Mouse (Mus musculus) right cerebral cortex, adult 18-20 months (tissue): ENCODE measurements around the gene Abhd17a.
A peak's percentile ranks its signal among the peaks of the same experiment; 100 is the strongest.

Experiments used
- DNase-seq: peaks from one replicate; pipeline ENCODE4 v3.0.0; 2022; ENCODE audit warnings: mixed read lengths

Gene Abhd17a

DNA sequence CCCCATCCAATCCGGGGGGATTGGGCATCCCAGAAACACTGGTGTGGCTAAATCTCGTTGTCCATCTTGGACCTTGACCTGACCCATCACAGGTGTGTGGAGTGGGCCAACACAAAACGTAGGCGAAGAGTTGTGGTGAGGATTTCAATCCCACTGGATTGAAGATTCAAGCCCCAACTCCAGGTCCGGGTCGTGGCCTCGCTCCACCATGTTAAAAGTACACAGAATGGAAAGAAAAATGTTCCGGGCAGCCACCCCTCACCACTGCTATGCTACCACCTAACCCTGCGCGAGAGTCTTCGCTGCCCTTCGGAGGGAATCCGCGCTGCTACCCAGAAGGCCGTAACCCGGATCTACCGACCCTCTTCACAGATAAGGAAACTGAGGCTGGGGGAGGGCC is 14.2 kb downstream of the Abhd17a start:
- no peak for DNase-seq

DNA sequence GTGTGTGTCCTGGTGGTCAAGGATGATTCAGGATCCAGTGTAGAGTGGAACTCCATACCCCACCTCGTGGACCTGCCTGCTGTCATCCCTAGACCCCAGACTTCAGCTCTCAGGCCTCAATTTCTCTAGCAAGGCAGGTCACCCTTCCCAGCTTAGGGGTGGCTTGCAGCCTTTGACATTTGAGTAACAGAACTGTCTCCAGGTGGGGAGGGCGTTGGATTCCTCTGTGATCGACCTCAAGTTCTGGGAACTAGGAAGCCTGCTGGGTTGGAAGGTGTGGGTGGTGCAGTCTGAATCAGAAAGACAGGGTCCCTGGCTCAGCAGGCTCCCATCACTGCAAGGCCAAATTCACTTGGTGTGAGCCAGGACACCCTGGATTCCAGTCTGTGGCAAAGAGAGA is 15.2 kb downstream of the Abhd17a start:
- DNase-seq, result no peak

DNA sequence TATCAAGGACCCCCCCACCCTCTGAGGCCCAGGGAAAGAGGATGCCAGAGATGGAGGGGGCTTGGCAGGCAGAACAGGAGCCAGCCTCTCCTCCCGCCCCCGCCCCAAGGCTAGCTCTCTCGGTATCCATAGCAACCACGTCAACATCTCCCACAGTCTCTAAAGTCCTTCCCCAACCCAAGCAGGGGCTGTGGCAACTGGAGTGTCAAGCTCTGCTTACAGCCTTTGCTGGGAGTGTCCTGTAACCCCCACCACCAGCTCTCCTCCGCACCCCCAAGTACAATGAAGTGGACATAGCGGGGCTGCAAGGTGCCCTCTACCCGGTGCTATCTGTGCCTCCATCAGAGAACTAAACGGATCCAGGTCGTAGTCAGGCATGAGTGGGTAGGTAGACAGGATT is 16.2 kb downstream of the Abhd17a start:
- DNase-seq, result peak; percentile 76

DNA sequence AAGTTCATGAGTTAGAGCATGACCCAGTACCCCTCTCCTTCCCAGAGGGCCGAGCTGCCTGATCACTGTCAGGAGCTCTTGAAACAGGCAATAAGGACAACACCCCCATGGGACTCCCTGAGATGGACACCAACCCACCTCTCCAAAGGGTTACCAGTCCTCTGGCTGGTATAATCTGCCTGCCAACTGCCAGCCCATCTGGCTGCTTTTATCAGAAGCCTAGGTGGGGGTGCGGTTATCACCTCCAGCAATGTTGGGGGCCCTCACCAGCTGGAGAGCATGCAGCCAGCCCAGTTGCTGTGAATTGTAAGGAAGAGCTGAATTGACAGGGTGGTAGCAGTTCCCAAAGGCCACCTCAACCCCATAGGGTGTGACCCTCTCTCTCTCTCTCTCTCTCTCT is 17.7 kb downstream of the Abhd17a start:
- DNase-seq, result no peak

DNA sequence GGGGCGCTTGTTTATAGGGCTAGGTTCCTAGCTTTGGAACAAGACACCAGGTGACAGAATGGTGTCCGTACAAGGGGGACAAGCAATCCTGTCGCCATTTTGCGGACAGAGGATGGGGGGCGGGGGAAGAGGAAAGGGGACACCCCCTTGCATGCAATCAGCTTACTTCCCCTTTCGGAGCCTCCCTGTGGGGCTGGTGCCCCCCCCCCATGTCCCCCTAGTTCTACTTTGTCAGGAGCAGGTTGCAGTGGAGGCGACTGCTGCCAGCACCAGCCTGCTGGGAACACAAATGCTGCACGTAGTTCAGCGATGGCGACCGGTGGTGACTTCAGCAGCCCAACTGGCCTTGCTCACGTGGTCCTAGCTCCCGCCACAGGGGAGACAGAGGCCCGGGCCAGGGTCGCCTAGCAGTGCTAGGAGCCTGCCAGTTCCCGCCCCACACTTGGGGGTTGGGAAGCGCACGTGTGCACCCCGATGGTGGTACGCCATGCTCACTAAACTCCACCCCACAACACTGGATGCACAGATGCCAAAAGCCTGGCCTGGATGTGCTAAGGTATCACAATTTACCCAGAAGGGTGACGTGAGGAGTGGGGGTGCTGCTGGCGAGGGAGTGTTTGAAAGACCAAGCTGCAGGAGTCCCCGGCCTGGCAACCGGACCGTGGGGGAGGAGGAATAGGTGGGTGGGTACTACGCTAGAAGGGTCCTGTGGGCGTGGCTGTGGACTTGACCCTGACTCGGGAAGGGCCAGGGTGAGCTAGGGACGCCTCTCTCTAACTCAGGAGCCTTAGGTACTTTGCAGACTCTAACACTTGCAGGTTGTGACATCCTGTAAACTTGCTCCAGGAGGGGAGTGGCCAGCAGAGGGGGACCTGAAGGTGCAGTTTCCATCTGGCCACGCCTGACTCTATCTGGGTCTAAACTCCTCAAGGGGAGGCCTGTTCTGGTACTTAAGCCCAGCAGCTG is 19.0 kb downstream of the Abhd17a start:
- DNase-seq, result no peak

DNA sequence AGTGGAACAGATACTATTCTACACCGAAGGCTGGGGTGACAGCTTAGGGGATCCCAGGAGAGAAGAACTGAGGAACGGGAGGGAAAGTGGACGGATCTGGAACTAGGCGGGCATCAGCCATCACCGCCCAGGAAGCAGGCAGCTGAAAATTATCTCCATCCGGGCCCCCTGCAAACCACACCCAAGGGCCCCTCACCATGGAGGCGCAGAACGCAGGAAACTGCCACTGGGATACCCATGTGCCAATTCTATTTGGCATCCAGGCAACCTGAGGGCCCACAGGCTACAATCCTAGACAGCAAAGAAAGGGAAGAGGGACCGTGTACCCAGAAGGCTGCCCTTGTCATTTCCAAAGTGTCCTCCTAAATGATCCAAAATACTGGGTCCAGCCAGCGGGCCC is 19.7 kb downstream of the Abhd17a start:
- no peak for DNase-seq

DNA sequence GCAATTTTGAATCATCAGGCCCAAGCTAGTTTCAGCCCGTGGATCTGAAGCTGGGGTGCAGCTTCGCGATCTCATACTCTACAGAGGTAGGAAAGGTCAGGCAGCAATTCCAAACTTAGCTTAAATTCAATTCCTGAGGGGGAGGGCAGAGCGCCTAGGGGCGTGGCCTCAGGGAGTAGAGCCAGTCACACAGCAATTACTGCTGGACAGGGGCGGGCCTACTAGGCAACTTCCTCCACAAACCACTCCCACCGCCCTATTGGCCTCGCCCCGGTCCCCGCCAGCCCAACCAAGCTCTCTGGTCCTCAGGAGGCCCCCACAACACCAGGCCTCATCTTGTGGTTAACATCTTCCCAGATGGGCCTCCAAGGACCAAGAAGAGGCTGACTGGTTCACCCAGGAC is 20.5 kb downstream of the Abhd17a start:
- no peak for DNase-seq

DNA sequence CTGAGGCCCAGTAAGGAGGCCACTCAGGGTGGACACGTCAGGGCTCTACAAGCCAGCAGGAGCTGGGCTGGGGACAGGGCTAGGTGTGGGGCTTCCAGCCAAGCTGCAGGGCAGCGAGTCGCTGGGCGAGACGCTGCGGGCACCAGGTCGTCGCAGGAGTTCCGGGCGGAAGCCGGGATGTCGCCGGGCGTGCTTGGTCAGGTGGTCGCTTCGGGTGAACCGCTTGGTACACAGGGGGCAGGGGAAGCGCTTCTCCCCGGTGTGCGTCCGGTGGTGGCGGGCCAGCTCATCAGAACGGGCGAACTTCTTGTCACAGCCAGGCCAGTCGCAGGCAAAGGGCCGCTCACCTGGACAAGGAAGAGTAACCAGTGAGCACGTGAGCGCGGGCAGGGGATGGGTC is 21.3 kb downstream of the Abhd17a start:
- DNase-seq, result no peak

DNA sequence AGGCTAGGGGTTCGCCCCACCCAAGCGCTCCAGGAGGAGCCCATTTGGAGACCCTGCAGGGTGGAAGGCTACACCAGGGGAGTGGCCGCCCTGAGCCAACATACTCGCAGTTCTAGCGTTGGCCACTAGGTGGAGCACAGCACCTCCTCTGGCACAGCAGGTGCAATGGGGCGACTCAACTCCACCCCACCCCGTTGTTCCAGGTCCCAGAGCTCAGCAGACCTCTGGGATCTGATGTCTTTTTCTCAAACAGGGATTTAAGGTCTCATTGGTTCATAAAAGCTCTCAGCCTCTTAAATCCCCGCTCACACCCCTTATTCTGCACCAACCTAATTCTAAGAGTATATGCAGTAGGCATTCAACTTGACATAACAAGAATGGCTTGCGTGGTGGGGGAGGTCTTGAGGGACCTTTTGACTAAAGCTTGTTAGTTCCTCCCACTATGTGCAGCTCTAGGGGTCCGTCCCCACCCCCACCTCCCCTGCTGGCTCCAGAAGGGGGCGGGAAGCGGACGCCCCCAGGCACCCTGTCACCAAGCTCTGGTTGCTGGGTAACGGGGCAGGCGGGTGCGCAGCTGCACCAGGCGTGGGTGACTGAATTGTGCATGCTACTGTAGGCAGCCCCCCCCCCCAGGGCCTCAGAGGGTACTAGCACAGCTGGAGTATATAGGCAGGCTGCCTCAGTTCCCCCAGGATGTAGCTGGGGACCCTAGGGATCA is 23.6 kb downstream of the Abhd17a start:
- peak; percentile 89 for DNase-seq

DNA sequence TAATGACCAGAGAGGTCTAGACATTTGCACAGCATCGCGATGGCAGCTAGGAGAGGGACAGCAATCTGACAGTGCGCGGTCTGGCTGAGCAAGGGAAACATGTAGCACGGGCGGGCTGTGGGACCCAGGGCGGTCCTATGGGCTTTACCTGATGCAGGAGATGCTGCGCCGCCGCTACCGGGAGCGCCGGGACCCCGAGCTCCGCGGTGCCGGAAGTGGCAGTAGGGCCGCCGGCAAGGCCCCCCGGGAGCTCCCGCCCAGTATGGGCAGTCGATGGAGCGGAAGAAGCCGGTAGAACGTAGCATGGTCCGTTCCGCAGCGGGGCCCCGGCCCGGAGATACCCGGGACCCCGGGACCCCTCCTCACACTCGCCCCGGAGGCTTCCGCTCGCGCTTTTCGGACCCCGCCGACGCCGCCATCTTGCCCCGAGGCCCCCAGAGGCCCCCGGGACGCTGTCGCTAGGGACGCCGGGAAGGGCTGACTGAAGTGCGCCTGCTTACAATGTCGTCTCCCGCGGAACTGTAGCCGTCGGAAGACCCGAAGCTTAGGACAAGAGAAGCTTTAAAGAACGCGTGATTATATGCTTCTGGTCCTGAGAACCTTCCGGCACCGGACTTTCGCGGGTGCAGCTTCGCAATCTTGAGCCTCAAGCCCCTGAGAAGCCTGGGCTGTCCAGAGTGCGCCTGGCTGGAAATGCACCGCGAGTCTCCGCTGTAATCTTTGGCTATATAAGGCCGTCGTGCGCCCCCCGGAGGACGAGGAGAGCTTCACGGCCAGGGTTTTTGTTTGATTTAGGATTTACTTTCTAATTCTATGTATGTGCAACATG is 28.8 kb downstream of the Abhd17a start, which contains the start of gene Rexo1:
Gene Rexo1 (minus strand): TSS at position 445 of the 829 bp plus-strand sequence.
- DNase-seq, result peak; percentile 94

DNA sequence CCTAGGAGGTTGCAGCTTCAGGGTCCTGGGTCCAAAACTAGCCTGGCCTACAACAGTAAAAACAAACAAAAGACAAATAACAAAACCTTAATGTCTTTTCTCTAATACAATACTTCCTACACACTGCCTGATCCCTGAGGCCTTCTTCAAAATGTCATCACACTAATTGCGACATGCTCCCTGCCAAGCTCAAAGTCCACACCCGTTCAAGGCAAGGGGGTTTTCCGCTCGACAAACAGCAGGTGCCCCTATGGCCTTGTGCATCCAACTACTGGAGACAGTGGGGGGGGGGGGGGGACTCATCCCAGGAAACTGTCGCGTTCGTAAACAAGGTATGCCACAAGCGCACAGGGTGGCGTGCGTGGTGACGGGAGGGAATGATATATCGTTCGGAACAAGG is 29.5 kb downstream of the Abhd17a start:
- DNase-seq, result no peak

DNA sequence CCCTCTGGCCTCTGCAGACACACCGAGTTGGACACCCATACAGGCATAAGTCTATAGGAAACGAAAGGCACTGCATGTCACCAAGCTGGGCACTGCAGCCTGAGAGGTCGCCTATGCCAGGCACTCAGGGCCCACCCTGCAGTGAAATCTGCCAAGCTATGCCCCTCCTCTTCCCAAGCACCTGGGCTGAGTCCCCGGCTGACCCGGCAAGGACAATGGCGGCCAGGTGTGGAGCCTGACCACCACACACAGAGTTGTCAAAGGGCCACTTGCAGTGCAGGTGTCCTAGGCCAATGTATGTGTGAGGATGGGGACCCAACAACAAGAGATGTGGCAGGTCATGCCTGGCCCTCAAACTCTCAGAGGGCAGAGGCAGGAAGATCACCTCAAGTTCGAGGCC is 30.7 kb downstream of the Abhd17a start:
- DNase-seq, result no peak

DNA sequence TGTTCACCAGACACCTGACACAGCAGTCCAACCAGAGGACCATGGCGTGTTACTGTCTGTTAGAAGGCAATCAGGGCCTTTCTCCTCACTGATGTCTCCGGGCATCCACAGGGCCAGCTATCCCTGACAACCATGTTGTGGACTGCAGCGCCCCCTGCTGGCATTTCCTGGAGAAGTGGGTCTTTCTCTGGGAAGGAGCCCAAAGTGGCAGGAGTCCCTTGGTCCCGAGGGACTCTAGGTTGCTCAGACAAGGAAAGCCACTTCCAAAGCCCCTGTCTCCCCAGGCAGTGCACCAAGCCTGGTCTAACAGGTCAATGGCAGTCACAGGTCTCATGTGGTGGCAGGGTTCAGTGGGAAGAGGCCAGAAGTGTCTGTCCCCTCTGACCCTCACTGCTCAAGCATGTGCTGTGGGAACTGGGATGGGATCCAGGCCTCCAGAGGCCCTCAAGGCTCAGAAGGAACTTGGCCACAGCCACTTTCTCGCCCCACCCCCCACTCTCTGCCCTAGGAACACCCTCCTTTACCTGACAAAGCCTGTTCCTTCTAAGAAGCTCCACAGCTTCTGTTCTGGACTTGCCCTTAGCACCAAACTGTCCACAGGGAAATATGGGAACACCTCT is 32.7 kb downstream of the Abhd17a start:
- DNase-seq, result peak; percentile 53

DNA sequence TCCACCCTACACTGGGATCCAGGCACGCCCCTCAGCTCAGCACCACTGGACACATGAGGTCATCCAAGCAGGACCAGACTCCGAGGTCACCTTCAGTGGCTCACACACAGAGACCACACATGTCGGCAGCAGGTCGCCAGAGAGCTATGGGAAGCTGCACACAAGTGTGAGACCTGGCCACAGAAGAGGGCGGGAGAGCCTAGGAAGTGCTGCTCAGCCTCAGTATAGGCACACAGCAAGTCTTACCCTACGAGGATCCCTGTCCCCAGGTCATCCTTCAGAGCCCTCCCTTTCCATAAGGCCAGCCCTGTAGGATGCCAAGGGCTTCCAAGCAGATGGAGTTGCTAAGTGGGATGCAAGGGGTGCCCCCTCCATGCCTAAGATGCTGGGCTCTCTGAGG is 36.1 kb downstream of the Abhd17a start:
- DNase-seq, result no peak

DNA sequence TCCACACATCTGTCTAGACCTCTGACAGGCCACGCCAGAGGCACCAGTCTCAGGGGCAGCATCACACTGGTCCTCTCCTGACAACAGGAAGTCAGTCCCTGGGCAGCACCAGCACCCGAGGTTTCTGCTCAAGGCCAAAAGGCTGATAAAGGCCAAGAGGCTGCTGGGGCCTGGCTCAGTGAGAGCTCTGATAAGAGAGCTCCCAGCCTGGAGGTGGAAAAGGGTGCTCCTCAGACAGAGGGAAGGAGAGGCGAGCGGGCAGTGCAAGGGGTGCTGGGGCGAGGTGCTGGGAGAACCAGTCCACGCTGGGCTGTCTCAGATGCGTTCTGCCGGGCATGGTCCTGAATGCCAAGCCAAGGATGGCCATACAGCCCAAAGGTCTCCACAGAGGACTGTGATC is 36.6 kb downstream of the Abhd17a start:
- DNase-seq, result no peak

DNA sequence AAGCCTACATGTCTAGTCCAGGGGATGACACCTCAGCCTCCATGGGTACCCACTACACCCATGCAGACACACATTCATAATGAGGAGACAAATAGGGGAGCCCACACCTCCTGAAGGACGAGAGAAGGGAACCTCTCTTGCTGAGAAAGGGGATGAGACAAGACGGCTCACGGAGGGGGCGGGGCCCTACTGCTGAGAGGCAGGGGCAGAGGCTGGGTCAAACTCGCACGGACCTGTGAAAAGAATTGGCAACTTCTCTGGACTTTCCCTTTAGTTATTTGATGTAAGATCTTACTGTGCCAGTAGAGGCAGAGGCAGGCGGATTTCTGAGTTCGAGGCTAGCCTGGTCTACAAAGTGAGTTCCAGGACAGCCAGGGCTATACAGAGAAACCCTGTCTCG is 37.8 kb downstream of the Abhd17a start:
- no peak for DNase-seq

DNA sequence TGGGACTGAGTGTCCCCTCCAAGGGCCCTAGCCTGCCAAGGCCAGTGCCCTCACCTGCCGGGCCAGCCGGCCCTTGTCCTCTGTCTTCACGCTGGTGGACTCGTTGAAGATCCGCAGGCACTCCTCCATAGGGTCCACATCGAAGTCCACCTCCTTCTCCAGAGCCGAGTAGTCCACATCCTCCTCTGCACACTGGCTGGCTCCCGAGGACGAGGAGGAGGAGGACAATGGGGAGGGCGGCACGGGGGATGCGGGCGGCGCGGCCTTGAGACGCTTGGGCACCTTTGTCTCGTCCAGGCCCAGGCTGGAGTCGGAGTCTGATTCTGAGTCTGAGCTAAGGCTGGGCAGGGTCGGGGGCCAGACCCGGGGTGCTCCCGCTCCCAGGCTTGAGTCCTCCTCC is 40.9 kb downstream of the Abhd17a start:
- DNase-seq, result no peak

DNA sequence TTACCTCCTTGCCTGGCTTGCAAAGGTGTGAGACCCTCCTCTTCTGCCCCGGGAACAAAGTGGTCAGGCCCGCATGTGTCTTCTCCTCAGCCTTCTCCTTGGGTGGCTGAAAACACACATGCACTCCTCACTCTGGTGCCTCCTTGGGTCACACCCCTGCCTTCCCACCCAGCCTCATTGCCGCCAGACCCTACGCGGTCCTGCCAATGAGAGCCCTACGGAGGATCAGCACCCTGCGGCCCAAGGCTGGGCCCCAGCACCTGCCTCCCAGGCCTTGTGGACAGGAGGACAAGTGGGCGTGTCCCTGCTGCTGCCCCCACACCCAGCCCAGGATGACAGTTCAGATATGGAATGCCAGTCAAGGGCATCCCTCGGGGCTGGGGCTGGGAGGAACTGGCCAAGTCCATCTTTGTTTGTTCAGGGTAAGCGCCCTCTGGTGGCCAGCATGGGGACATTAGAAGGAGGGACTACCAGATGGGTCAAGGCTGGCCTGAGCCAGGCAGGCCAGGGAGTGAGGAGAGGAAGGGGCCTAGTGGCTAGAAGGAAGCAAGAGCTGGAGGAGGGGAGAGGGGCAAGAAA is 41.6 kb downstream of the Abhd17a start:
- DNase-seq, result no peak

DNA sequence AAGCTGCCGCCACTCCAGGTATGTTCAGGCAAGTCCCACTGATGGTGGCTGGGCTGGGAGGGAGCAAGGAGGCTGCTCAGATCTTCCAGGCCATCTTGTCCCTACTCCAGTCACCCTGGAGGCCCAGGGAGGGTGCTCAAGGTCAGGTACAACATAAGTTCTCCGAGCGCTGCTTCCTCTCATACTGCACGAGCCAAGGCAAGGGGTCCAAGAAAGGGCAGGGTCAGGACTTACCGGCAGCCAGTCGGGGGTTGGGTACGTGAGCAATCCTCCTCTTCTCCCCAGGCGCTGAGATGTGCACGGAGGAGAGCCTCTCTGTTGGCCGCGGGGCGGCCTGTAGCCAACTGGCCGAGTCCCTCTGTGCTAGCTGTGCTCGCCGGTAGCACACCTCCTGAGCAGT is 42.6 kb downstream of the Abhd17a start:
- DNase-seq, result no peak

DNA sequence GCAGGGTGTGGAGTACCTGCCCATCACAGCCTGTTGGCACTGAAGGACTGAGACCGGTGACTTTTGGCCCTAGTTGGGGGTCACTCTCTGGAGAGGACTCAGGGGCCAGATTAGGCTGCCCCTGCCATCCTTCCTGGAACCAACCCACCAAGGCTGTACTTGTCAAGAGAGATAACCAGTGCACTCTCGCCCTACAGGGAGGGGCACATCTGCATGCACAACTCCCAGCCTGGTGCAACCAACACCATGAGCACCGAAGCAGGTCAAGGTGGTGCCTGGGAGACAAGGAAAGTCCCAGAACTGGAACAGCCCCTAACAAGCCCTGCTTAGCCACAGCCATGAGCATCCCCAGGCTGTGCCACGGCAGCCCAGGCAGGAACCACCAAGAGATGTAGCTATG is 43.2 kb downstream of the Abhd17a start:
- no peak for DNase-seq

DNA sequence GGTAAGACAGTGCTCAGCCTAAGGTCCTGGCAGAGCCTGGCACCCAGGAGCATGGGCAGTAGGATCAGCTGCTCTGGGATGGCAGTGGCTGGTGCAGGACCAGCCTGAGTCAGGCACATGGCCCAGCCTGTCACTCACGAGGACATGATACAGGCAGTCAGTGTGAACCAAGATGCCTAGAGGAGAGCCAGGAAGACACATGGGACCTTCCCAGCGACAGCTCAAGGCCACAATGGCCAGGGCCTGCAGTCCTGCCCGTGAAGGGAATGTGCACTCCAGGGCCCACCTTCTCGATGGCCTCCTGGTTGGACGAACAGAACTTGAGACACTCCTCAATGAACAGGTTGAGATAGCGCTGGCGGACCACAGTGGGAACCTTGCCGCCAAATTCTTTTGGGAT is 44.6 kb downstream of the Abhd17a start:
- DNase-seq, result no peak

DNA sequence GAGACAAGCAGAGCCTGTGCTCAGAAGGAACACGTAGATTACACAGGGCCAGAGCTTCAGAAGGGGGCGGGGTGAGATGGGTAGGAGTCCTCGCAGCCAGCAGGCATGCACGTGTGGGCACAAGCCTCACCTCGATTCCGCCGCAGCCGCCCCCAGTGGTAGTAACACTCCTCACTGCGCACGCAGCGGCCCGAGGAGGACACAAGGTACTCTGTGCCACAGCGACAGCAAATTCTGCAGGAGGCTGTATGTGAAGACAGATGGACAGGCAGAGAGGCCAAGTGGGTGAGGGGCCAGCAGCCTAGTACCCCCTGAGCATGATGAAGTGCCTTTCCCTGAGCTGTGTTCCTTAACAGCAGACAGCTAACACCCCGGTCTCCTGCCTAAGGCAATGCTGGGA is 46.3 kb downstream of the Abhd17a start:
- DNase-seq, result peak; percentile 43
